Mouse (Mus musculus) B cell, adult 2 months (primary cell): ENCODE measurements at regions not wholly inside any gene's neighbourhood (a gene's known extent, or its start where the extent isn't known, plus 50 kb on each side); places are given as distances from the start of the nearest gene placed in this dataset.

Source experiments
- DNase-seq, 2 experiments: peaks; one replicate each; pipeline ENCODE4 v3.0.0; 2022

DNA sequence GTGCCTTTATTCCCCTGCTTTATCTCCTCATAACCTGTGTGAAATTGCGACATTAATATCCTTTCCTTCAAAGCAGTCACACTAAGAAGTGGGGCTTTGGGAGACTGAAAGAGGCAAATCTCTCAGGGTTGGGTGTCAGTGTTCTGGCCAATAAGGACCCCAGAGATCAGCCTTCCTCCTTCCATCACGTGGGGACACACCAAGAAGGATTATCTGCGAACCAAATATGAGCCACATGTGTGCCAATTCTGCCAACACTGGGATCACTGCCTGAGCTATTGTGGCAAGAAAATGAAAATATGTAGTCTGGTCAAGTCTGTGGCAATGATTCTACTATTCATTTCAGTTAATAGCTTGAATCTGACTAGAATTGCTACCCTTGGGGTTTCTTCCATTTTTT, 243.9 kb upstream of the Dab2 start:
- no peak for DNase-seq

DNA sequence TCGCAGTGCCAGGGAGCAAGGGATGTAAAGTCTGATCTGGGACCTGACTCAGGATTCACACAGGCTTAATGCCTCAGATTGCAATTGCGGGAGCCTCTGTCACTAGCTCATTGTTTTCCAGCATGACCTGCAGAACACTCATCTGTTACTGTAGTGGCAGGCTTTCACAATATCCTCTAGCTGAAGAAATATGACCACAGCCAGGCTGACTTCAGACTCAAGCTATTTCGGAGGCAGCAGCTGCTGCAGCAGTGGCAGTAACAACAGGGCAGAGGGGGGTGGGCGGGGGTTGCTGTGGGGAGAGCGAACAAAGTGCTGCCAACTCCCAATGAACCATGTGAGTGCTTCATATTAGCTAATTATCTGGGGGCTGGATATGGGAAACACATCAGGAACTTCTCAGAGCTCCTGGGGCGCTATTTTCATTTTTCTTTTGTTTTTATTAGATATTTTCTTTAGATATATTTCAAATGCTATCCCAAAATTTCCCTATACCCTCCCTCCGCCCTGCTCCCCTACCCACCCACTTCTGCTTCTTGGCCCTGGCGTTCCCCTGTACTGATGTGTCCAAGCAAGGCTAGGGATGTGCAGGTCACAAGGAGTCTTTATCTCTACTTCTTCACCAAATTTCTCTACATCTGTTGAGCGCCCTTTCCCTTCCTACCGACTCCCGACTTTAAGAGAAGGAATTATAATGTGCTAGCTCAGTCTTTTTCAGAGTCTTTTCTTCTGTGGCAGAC, 242.5 kb upstream of the Dab2 start:
- DNase-seq: no peak

DNA sequence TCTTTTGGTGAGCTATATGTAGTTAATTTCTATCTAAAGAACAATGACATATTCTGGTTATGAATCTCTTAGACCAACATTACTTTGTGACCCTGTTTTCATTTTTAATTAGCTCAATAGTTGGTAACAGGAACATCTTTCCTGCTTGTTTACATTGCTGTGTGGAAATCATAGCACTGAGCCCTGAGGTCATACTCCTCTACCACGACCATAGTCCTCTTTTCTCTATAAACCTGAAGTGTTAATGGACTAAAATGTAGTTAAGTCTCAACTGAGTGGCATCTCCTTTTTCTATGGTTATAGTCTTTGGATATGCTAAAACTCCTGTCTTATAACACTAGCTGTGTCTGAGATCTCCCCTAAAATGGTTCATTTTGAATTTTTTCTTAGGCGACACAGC, 240.2 kb upstream of the Dab2 start:
- DNase-seq: no peak

DNA sequence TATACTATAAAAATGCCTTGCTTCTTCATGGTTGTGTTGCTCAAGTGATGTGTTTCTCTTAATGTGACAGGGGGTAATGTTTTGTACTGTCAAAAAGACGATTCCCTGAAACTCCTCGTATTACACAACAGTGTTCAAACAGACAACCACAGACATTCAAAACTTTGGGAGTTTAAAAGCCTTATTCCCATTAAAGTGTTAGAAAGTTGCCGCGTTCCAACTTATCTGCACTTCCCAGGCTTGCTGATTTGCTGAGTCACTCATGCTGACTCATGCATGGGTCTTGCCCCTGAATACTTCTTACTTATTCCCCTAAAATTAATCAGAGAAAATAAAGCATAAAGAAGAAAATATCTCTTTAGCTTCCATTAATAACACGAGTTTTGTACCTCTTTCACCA, 239.8 kb upstream of the Dab2 start:
- DNase-seq: no peak

DNA sequence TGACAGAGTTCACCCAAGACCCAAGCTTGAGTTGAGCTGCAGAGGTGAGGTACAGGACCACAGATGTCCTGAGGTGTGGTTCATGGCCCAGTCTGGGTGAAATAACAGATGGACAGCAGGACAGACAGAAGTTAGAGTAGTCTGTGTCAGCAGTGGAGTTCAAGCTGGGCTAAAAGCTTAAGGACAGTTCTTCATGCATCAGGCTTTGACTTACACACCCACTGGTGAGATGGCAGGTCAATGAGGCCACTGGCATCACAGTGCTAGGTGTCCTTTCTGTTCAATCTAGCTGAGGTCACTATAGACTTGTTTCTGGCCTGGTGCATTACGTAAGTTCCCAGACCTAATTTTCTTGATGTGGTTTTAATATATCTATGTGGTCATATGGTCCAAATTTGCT, 238.9 kb upstream of the Dab2 start:
- no peak for DNase-seq

DNA sequence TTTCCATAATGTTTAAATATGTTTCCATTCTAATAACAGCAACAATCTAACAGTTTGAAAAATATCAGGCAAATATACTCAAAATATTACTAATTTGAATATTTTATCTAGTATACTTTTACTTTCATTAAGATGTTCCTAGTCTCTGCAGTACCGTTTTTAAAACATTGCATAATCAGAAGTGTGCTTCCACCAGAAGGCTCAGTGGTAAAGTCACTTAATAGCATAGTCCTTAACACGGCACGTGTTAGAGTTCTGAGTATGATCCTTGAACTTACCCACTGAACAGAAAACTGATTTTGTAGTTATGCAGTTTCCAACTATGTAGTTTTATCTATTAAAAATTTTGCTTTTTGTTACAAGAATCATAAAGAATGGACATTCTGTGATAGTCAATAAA, 234.5 kb upstream of the Dab2 start:
- no peak for DNase-seq

DNA sequence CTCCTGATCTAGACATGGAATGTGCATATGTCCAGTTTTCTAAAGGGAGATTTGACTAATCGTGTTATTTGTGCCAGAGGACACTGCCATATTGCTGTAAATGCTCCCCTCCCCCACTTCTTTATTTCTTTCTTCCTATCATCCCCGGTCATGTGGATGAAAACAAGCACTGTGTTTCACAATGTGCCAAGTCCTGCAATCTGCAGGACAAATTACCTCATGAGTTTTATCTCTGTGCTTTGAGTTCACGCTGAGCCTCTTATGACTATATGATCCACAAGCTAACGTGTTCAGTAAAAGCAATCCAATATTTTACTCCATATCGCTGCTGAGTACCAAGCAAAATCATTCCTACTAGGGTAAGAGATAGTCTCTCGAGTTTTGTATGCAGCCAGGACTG, 232.2 kb upstream of the Dab2 start:
- no peak for DNase-seq

DNA sequence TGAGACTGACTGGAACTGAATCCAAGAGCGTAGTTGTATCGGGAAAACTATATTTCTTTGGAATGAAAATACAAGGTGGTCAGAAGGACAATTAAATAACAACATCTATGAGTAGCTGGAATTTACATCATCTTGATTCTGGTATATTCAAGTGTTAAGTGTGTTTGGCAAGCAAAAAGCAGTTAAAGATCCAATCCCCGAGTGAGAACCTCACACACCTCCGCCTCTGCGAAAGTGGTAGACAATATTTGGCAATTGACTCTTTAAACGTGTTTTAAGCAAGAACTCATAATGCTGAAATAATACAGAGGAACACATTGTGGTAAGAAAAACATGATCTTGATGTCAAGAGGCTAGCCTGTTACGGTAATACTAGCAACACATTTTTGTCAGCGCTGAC, 231.2 kb upstream of the Dab2 start:
- DNase-seq: no peak

DNA sequence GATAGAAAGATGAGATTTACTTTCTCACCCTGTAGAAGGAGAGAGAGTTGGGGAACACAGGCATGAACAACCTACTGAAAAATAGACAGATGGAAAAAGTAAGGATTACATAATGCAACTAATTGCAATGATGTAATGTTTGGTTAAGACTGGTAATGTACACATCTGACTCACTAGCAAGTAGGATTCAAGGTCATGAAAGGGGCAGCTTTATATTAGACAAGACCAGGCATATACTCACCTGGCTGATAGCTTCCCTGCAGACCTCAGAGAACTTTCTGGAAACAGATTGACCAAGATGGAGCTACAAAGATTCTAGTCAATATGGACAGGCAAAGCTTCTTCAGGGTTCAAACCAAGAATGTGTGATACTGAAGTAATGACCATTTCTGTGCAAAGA, 227.7 kb upstream of the Dab2 start:
- no peak for DNase-seq

DNA sequence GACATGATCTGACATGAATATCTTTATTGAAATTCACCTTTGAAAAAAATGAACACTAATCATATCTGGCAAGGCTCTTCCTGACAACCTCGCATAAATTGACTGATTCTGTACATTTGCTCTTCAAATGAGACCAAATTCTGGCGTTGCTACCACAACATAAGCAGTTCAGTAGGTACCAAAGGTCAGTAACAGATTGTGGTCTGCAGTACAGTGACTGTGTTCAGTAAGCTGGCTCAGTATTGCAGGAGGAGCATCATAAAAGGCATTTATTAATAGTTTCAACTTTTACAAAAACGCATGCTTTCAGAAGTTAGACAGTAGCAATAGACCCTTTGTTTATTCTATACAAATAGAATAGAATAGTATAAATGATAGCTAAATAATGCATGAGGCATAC, 226.7 kb upstream of the Dab2 start:
- no peak for DNase-seq

DNA sequence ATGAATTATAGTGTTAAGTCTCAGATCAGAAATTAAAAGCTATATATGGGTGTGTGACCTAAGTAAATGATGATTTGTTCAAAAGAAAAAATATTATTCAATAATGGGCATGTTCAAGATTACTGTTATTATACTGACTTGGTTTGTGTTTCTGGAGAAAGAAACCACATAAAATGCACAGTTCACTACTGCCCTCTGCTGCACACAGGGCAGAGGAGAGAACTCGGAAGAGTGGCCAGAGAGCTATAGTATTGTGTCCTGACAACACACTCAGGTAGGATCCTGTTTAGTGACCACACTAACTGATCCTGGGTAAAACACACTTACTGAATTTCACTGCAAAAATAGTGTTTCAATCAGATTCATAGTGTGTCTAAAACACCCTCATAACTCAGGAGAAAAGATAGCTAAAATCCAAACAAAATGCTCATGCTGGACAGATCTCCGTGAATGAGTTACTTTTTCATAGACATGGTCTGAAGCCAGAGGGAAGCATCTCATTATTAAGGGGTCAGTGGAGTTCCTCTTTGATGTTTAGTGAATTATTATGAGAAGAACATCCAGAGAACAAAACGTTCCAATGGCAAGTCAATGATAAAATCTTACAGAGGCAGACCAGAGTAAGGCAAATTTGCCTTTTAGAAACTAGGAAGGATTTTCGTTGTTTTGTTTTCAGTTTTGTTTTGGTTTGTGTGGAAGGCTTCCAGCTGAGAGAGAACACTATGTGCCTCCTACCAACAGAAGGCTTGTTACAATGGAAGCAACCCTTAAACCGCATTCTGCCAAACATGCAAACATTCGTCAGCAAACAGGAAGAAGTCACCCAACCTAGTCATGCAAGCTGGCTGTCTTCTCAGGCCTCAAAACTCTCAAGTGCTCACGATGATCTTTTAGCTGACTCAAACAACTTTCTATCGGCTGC, 218.6 kb upstream of the Dab2 start:
- peak; percentile 29 to 34 for DNase-seq

DNA sequence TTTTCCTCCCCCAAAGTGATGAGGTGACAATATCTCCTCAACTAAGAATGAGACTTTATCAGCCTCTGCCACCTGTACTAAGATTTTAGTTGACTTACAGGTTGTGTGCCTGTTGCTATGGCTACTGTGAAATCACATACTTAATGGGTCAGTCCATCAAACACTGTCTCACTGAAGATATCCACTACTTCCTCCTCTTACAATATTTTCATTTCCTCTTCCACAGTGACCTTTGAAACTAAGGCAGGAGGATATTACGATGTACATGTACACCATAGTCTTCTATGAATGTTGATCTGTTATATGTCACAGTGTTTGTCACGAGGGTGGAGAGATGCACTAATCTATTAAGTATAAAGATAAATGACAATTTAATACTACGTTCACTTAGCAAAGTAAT, 212.4 kb upstream of the Dab2 start:
- DNase-seq: no peak

DNA sequence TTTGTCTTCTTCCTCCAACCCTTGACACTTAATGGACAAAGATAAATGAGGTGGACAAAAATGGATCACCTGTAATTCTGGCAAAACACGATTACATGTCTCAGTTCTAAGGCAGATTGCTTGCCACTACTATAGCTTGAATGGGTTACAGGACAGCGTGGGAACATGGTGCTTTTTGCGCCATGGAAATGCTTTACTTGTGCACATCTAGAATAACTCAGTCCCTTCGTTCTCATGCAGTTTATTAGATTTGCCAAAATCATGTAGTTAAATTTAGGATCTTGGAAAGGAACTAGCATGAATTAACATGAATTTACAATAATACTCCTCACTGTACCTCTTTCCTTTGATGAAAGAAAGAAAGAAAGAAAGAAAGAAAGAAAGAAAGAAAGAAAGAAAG, 211.1 kb upstream of the Dab2 start:
- no peak for DNase-seq

DNA sequence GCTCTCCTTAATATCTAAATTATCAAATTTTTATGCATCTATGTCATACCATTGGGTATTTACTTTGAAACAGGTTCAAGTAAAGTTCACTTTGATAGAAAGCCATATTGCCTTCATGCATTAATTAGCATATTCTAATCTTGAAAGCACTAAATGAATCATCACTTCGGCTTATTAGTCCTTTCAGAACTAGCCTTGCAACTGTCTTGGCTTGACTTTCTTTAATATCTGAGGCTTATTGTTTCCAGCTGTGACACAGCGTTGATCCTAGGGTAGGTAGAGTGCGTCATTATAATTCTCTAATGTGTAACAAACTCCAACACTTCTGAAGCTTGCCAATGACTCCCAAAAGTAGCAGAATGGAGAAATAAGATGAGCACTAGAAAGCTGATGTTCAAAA, 169.9 kb upstream of the Dab2 start:
- DNase-seq: no peak

DNA sequence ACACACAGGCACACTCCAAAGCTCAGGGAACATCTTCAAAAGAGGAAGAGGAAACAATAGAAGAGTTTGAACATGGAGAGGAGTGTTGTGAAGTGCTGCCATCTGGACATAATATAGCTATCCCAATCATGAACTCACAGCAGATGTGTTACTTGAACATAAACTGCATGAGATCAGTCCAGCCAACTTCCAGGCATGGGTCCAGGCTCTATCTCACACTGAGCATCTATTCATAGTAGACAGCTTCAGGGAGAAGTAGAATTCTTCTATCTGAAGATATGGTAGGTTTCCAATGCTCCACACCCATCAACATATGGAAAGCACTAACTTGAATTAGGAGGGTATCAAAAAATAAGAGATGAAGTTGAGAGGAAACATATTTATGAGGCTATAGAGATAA, 167.4 kb upstream of the Dab2 start:
- no peak for DNase-seq

DNA sequence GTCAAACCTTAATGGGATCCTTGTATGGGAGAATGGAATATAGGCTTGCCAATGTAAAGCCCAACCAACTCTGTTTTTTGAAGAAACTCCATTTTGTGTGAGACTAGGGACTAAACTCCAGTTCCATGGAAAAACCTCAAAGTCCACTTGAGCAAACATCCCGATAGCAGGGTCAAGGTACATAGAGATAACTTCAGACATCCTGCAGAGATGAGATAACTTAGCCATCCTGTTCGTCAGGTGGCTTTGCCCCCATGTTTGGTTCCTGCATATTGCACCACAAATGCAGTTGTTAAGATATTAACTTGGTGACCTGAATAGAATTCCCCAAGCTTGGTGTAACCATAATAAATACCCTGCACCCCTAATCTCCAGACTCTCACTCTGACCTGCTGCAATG, 154.5 kb upstream of the Dab2 start:
- no peak for DNase-seq

DNA sequence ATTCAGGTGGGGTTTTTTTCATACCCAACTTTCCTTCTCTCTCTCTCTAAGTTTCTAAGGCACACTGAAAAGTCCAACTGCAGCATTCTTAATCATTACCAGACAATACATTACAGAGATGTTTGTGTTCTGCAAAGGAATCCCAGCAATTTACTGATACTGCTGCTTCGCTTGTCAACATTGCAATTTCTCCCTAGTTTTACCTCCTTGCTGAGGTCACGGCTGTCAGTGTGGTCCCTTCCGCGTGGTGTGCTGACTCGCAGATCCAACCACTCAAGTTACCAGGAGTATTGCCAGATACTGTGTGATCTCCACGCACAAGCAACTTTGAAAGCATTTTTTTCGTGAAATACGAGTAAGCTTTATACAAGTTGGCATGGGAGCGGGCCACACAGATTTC, 144.9 kb upstream of the Dab2 start:
- no peak for DNase-seq

DNA sequence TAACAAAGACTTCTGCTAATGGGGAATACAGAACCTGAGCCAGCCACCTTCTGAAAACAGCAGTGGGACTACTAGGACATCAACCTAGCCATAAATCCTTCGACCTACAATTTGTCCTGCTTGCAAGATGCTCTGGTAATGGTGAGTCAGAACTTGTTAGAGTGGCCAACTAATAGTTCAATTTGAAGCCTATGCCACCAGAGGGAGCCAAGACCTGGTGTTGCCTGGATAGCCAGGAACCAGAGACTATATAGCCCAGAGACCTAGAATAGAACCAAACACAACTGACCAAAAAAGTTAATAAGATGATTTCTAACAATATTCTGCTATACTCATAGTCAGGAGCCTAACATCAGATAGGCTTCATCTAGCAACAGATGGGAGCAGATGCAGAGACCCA, 119.3 kb upstream of the Dab2 start:
- DNase-seq: no peak

DNA sequence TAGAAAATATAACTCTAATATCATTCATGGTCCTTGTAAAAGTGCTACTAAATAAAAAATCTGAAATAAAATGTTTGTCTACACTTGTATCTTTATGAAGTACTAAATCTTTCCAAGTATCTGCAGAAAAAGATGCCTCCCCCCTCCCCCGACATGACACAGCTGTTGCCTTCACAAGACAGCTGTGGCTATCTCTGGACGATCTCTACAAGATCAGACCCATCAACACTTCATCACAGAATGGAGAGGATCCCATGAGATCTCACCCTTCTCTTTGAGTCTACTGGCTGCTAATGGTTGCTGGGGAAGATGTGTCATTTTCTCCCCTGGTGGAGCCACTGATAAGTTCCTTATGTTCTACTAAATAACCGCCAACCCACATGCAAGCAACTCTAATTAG, 116.0 kb upstream of the Dab2 start:
- no peak for DNase-seq

DNA sequence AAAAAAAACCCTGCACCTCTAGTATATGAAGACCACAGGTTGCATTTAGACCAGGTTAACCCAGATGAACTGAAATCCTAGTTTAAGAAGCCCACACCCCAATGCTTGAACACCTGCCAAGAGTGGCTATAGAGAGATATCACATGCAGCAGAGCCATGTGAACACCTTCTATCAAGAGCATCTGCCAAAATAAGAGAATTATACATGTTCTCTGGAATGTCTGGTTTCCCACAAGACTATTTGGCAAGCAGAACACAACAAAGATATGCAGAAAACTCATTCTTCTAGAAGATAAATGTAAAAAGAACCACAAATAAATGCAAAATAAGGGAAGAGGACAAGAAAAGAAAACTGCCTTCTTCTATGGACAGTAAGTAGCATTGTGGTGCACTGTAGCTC, 107.7 kb upstream of the Dab2 start:
- no peak for DNase-seq

DNA sequence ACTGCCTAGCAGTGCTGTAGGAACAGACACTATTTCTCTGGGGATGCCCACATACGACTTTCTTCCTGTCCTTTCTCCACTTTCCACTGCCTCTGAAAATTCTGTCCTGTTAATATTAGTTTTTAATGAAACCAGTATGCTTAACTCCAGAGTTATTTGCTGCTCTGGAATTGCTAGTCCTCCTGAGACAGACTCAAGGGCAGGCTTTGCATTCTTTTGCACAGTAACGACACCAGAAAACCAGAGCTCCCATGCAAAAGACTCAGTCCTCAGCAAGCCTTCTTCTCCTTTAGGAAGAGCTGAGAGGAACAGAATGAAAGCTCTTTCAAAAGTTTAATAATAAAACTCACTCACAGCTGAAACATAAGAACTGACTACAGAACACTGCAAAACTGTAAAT, 92.3 kb upstream of the Dab2 start:
- no peak for DNase-seq

DNA sequence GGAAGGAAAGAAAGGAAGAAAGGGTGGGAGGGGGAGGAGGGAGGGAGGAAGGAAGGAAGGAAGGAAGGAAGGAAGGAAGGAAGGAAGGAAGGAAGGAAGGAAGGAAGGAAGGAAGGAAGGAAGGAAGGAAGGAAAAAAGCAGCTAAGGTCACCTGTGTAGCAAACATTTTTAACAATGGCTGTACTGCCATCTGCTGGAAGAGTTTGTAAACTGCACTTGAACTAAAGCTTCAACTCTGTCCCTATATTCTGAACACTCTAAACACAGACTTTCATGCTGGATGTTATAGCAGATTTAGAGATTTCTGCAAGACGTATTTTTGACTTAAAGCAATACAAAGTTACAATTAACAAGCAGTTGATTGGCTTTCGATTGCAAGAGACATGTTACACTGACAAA, 90.3 kb upstream of the Dab2 start:
- peak; percentile 26 to 31 for DNase-seq

DNA sequence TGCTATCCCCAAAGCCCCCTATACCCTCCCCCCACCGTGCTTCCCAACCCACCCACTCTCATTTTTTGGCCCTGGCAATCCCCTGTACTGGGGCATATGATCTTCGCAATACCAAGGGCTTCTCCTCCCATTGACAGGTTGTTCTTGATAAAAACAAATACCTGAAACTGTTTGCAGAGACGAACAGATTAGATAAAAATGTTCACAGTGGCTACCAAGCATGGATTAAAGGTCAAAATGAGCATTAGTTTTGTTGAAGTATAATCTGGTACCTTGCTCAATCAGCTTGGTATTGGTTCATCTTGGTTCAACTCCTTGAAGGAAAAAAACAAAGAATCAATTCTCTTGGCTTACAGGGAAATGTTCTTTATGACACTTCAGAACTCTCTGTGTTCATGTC, 81.5 kb upstream of the Dab2 start:
- no peak for DNase-seq

DNA sequence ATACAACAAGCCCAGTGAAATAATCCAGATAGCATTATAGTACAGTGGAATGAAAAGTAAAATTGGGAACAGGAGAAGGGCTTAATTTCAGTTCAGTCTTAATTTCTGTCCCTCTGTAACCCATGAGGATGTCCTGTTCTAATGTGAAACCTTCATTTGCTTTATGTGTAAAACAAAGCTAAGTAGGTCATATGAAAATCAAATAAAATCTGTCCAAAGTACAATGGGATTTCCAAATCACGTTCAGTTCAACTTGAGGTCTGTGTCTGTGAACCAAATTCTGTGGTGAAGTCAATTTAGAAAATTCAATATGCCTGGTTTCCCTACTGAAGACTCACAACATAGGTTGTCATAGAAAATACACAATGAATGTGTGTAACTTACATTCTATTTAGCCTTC, 74.4 kb upstream of the Dab2 start:
- no peak for DNase-seq

DNA sequence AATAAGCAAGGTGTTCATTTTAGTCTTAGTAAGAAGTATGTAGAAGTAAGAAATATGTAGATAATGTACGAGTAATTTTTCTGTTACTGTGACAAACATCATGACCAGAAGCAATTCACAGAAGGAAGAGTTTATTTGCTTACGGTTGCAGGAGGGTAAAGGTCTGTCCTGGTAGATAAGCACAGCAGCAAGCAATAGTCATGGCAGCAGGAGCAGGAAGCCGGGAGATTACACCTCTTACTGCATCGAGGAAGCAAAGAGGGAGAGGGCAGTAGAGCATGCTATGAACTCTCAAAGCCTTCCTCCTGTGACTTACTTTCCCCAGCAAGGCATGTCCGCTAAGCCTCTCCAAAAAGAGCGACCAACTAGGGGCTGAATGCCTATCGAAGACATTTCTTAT, 69.0 kb upstream of the Dab2 start:
- no peak for DNase-seq
